ENCODE assay signal across 22 mouse cellular contexts in the genomic region with DNA sequence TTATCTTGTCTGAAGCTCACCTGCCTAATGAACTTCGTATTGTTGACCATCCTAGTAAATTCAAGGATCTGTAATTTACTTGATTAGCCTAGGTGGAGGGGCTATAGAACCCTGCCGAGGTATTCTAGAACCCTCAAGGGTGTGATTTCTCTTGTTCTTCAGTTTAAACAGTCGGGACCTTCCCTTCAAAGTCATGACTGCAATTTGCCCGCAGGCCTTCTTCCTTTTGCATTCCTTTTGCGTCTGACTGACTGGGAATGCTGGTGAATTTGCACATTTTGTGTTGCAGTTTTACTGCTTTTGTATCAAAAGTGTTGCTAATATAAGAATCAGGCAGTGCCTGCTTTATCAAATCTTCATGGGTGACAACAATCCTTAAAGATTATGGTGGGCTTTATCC.
"Had no signal": no experiment of that assay in that cellular context is flagged by ENCODE, and none has a peak within 500 bp of the region (broad histone marks: within the 10 kb centered on the region; RNA-seq: fewer than 3 reads in every experiment).

No protein-coding gene starts in this region.

- H3K4me2 ChIP-seq: limb, embryonic 13.5 days; liver, embryonic 12.5 days; liver, embryonic 15.5 days; lung, embryonic 15.5 days; midbrain, embryonic 12.5 days; neural tube, embryonic 12.5 days; neural tube, embryonic 15.5 days; stomach, embryonic 15.5 days had no signal

- H3K27me3 ChIP-seq: limb, embryonic 13.5 days; liver, embryonic 12.5 days; liver, embryonic 15.5 days; lung, embryonic 15.5 days; midbrain, embryonic 12.5 days; neural tube, embryonic 12.5 days; neural tube, embryonic 15.5 days; stomach, embryonic 15.5 days had no signal

- DNase-seq: kidney, adult 18-20 months; kidney, adult 9 months; layer of hippocampus, adult 9-11 months; liver; lung, adult 18-20 months; lung, postnatal 14 days; lung, postnatal 4 days; right cerebral cortex, postnatal 25 days; spleen, adult 18-20 months; thymus, adult 18-20 months; thymus, postnatal 36 days had no signal

- H3K4me3 ChIP-seq: layer of hippocampus, adult 2 months; limb, embryonic 10.5 days; limb, embryonic 13.5 days; liver, embryonic 12.5 days; liver, embryonic 15.5 days; lung, embryonic 15.5 days; midbrain, embryonic 12.5 days; neural tube, embryonic 12.5 days; neural tube, embryonic 15.5 days; stomach, embryonic 15.5 days had no signal

- H3K9ac ChIP-seq: limb, embryonic 13.5 days; liver, embryonic 12.5 days; liver, embryonic 15.5 days; lung, embryonic 15.5 days; midbrain, embryonic 12.5 days; neural tube, embryonic 12.5 days; neural tube, embryonic 15.5 days; stomach, embryonic 15.5 days had no signal

- H3K27ac ChIP-seq: kidney, postnatal 0 days; layer of hippocampus, adult 2 months; limb, embryonic 10.5 days; limb, embryonic 13.5 days; liver, embryonic 12.5 days; liver, embryonic 15.5 days; lung, embryonic 15.5 days; midbrain, embryonic 12.5 days; neural tube, embryonic 12.5 days; neural tube, embryonic 15.5 days; stomach, embryonic 15.5 days had no signal

- H3K9me3 ChIP-seq: limb, embryonic 10.5 days; limb, embryonic 13.5 days; liver, embryonic 12.5 days; liver, embryonic 15.5 days; lung, embryonic 15.5 days; midbrain, embryonic 12.5 days; neural tube, embryonic 12.5 days; neural tube, embryonic 15.5 days; stomach, embryonic 15.5 days had no signal

- ATAC-seq: liver, embryonic 12.5 days had no signal

- H3K36me3 ChIP-seq: limb, embryonic 10.5 days; limb, embryonic 13.5 days; liver, embryonic 12.5 days; liver, embryonic 15.5 days; lung, embryonic 15.5 days; midbrain, embryonic 12.5 days; neural tube, embryonic 12.5 days; neural tube, embryonic 15.5 days; stomach, embryonic 15.5 days had no signal
